ENCODE assay signal across 7 mouse cellular contexts in genomic region chr8:11417762-11418161, GRCm38 (mm10).
DNase-seq lines count a peak whose midpoint lies in the region.

No protein-coding gene starts in this region.

- peak; percentile 44 for DNase-seq in heart, adult 8-10 months (ENCODE audit: low spot score)
- no peak for DNase-seq in heart, adult 11 months
- DNase-seq in right cerebral cortex, adult 2 months (ENCODE audit: low spot score in 2 of 2): peak; percentile 56 to 60
- DNase-seq in right cerebral cortex, postnatal 4 days: no peak
- peak; percentile 82 for DNase-seq in brain, adult 2 months (ENCODE audit: low read depth, low spot score)
- no peak for DNase-seq in retina, postnatal 1 day
- DNase-seq in thymus, postnatal 4 days: no peak

Comparison
In these comparisons a context has a peak if more than half of its experiments do, and no peak if none do; other contexts are left out.
1. DNase-seq: peak in heart, adult 8-10 months (single experiment), right cerebral cortex, adult 2 months (2 of 2) and brain, adult 2 months (single experiment); none in heart, adult 11 months (single experiment), right cerebral cortex, postnatal 4 days (single experiment), retina, postnatal 1 day (single experiment) and thymus, postnatal 4 days (single experiment).